Mouse (Mus musculus): ENCODE data around the gene Rhov.

Gene Rhov

GRCm38 (mm10) chr2:119288270-119288882 is 17.3 kb upstream of the Rhov start, which contains the start of gene Vps18:
TSS of gene Vps18 (plus strand) at chr2:119288740.
- DNase-seq: peak; percentile 98

GRCm38 (mm10) chr2:119287372-119287771 is 16.3 kb upstream of the Rhov start:
- DNase-seq: no peak

DNA sequence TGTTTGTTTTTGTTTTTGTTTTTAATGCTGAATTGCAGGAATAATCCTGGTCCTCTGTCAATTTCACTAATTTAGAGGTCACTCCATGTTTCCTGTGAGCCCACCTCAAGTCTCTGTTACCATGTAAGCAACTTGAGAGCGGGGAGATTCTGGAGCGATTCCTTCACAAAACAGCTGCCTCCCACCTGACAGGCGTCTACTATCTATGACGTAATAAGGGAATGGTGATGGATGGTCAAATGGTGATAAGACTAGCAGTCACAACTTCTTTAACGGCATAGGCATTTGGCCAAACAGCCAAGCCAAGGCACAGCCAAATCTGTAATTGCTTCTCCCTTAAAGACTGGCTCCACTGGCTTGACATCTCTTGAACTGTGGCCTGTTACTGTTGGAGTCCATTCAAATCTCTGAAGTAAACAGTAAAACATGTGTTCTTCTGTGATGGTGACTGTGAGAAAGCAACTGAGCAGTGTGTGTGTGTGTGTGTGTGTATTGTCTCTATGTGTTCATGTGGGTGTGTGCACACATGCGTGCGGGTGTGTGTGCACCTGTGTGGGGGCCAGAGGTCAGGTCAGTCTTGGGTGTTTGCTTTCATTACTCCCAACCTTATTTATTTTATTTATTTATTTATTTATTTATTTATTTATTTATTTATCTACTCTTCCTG is 11.0 kb upstream of the Rhov start:
- no peak for DNase-seq

GRCm38 (mm10) chr2:119277810-119278209 is 6.7 kb upstream of the Rhov start:
- DNase-seq: no peak

DNA sequence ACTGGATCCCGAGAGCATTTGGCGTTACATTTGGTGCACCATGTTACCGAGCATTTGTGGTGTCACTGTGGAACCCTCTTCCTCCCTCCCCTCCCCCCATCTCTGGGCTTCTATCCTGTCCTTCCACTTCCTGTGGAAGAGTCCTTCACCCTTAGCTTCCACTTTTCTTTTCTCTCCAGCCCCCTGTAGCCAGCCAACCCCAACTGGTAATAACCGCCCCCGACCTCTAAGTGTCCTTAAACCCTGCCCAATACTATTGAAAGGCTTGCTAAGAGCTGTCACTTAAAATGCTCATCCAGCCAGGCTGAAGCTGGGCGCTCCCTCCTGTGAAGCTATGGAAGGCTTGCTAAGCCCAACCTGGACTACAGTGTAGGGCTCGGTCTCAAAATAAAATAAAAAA is 5.9 kb upstream of the Rhov start:
- no peak for DNase-seq

GRCm38 (mm10) chr2:119274126-119274525 is 3.1 kb upstream of the Rhov start:
- DNase-seq: no peak

- DNase-seq: no peak
Measured at GRCm38 (mm10) chr2:119270286-119270642, 808 bp downstream of the Rhov start.

DNA sequence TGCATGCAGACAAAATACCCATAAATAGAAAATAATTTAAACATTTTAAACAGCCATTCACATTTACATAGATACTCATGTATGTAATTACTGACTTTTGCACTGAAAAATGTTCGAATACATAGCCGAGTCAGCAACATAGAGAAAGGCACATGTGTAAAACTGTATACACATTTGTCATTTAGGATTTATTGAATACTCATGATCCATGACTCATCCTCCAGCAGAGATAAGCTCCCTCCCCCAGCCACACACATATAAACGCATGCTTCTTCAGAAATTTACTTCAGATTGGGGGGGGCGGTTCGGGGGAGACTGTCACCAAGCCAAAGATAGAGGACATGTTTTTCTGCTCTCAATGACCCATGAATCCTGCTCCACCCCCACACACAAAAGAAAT is 7.3 kb downstream of the Rhov start:
- DNase-seq: no peak

GRCm38 (mm10) chr2:119262978-119263377 is 8.1 kb downstream of the Rhov start:
- no peak for DNase-seq

DNA sequence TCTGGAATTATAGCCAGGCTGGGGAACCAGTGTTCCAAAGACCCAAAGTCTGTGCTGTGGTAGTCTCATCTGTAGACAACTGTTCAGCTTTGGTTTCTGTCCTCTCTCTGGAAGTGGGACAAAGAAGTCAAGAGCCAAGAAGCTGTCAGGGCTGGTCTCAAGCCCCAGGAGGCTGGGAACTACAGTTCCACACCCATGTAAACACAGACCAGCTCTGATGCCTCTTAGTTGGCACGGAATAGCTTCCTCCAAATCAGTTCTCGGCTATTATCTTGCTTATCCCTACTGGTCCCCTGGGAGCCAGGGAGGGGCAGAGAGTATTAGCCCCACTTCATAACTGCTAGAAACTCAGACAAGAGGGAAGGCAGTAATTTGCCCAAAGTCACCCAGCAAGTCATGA is 9.7 kb downstream of the Rhov start:
- DNase-seq: no peak

- DNase-seq: no peak
Measured at GRCm38 (mm10) chr2:119260518-119260917, 10.6 kb downstream of the Rhov start.

DNA sequence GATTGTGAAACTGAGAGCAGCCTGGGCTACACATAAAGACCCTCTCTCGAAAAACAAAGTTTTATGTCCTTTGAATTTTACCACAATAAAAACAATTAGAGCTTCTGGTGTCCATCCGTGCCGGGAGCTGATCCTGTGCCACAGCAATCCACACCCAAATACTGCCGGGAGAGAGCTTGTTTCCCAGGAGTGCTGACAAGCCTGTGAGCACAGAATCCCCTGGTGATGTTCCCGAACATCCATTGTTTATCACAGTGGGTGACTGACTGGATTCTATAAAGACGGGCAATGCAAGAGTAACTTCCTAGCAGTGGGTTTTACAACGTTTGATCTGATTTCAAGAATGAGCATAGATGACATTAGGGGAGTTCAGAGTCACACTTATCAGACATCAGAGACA is 16.1 kb downstream of the Rhov start:
- no peak for DNase-seq

DNA sequence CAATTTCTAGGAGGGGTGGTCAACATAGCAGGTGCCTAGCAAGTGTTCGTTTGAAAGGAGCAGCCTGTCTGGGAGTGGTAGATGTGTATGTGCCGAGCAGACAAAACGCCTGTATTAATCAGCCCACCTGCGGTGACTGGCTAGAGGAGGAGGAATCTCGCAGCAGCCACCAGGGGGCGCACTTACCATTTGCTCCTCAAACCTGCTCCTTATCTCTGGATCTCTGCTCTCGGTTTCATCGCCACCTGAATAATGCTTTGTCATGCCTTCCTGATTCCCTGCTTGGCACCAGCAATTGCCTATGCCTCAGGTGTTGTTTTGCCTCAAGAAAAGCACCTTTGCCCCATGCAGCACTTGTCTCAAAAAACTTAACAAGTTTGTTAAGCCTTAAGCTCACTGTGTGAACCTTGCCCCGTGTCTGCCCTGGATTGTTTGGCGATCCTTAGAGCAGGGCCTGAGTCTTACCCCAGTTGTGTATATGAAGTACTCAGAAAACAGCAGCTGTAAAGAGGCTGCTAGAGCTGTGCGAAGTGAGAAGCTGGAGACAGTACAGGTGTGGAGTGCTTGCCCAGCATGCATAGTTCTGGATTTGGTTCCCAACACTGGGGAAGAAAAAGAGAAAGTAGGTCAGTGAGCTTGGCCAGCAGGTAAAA is 20.1 kb downstream of the Rhov start:
- DNase-seq: peak; percentile 88

GRCm38 (mm10) chr2:119250377-119250776 is 20.7 kb downstream of the Rhov start:
- no peak for DNase-seq

DNA sequence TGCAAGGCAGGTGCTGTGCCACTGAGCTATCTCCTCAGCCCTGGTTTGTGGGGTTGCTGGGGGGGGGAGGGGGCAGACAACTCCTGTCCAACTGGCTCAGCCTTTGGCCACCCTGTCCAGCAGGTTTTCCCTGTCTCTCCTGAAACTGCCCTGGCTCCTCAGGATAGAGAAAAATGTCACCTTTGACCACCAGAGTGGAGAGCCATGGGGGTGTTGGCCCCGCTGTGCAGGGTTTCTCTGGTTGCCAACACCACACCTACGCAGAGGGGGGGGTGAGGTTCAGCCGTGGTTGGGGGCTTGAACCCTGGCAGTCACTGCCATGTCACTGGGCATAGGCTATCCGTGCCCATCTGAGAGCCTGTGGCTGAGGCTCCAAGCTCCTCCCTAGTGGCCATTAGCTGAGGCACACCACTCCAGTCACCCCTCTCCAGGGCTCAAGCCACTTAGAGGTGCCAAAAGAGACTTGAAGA is 21.4 kb downstream of the Rhov start:
- DNase-seq: no peak

DNA sequence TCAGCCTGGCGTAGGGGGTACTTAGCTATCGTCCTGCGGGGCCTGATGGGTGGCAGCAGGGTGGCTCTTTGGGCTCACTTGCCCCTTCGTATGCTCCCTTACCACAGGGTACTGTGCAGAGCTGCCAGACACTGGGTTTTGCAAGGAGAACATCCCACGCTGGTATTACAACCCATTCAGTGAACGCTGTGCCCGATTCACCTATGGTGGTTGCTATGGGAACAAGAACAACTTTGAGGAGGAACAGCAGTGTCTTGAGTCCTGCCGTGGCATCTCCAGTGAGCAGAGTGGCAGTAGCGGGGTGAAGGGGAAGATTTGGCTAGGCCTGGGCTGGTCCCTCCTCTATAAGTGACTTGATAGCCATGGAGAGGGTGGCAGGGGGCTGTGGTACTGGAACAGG is 23.2 kb downstream of the Rhov start:
- DNase-seq: no peak

- no peak for DNase-seq
Measured at GRCm38 (mm10) chr2:119245246-119245645, 25.8 kb downstream of the Rhov start.

DNA sequence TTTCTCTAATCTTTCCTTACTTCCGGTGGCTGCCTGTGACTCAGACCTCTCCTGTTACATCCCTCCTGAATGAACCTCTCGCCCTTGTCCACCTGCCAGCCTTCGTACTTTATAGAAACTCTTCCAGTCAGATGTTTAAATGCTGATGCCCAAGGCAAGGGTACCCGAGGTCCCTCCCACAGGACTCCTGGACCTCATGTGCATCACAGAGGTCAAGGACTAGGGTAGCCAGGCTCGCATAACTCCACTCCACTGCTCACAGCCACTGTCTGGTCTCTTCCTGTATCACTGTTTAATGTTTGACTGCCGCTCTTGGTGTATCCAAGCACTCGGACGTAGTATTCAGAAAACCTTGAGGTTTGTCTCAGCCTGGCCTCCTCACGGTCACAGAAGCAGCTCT is 28.5 kb downstream of the Rhov start:
- no peak for DNase-seq

DNA sequence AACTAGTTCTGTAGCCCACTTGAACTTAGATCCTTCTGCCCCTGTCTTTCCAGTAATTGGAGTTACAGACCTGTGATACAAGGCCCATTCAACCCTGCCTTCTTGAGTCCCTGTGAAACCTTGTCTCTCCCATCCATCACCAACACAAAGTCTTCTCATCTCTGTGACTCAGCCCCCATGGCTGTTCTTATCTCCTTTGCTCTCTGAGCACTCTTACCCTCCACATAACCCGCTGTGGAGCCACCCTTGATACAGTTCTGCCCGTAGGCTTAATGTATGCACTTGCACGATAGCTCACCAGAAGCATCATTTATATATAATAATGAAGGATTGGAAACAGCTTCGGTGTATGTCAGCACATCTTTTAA is 30.3 kb downstream of the Rhov start:
- DNase-seq: no peak

GRCm38 (mm10) chr2:119240075-119240818 is 30.8 kb downstream of the Rhov start:
- no peak for DNase-seq

GRCm38 (mm10) chr2:119238671-119239070 is 32.4 kb downstream of the Rhov start:
- no peak for DNase-seq

DNA sequence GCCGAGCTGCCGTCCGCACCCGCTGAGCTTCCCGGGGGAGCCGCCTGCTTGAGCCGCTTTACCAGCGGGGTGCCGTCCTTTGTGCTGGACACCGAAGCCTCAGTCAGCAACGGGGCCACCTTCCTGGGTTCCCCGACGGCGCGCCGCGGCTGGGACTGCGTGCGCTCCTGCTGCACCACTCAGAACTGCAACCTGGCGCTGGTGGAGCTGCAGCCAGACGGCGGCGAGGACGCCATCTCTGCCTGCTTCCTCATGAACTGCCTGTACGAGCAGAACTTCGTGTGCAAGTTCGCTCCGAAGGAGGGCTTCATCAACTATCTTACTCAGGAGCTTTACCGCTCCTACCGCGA is 33.2 kb downstream of the Rhov start:
- no peak for DNase-seq

DNA sequence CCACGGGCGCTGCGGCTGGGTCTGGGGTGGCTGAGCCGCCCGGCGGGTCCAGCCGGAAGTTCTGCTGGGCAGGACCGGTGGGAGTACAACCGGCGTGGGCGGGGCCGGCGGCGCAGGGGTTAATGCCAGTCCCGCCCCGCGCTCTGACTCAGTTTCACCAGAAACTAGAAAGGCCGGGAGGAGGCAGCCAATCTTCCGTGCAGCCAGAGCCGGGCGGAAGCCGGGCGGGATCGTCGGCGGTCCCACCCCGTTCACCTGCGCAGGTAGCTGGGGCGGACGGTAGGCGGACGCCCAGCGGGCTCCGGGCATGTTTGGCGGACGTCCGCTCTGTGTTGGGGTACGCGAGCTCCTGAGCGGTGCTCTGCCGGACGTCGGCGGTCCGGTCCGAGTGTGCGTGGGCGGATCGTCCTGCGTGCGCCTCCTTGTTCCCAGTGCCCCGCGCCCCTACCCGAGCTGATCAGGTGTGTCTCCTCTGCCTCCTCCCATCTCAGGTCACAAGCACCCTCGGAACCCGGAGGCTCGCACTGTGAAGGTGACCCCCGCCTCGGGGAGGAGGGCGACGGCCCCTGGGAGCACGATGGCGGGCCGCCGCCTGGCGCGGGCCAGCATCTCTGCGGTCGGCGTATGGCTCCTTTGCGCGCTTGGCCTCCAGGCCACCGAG is 33.7 kb downstream of the Rhov start, which contains the start of gene Spint1:
Gene Spint1, plus strand, starts transcription at position 153 of the 661 bp plus-strand sequence.
- DNase-seq: no peak
